Mouse (Mus musculus) megakaryocyte, embryonic 14.5 days (primary cell): ENCODE results near the gene Ciart.

Experiments
- FLI1 ChIP-seq: IDR thresholded peaks from 2 replicates; pipeline ENCODE4 v1.6.1; 2012; ENCODE audit warnings: low read length, inconsistent platforms, mixed read lengths
- GATA1 ChIP-seq: IDR thresholded peaks from 3 replicates; pipeline ENCODE4 v1.6.1; 2012; ENCODE audit warnings: mixed read lengths, low read length, inconsistent platforms, borderline replicate concordance

DNA sequence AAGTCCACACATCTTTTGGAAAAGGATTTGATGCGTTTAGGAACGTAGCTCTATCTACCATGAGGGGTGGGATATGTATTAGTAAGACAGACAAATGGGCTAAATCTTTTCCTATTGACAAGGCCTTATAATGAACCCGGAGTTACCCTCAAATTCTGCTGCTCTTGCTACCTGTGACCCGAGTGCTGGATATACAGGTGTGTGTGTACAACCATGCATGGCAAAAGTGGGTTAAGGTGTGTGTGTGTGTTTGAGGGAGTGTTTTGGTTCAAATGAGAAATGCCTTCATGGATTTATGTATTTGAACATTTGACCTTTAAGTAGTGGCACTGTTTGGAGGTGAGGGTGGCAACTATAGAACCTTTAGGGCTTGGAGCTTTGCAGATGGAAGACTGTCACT lies 53.0 kb downstream of the Ciart start:
- TF ChIP-seq GATA1 = no peak
- no peak for TF ChIP-seq FLI1
